Mouse (Mus musculus): Measurements from ENCODE around the gene Fgd2. TPM values are rescaled to one million over a fixed set of nuclear protein-coding genes. Genes with fewer than 3 reads are reported as not detected.

Gene Fgd2
- total RNA-seq, 2 experiments from 2014 or later, result 5.4 to 7.4 TPM

DNA sequence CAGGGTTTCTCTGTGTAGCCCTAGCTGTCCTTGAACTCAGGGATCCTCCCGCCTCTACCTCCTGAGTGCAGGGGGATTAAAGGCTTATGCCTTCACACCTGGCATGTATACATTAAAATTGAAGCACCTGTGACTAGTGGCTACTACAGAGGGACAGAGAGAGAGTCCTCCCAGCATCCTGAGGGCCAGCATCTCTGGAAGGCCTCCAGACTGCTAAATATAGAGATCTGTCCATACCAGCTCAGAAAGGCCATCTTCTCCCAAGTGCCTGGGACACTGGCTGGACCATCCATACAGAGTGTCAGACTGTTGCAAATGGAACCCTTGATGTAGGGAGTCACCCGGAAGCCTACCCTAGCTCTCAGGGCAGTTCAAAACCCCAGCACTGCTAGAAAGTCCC, 63.3 kb downstream of the Fgd2 start:
- H3K4me3 ChIP-seq, result no peak overlapping the region
- no peak for DNase-seq (ENCODE audit: extremely low spot score in 1 of 2, low spot score in 2 of 2)
- TF ChIP-seq CTCF (IDR thresholded peaks at IDR 0.05), result no peak
- intact Hi-C loops (cut with DNase I), result no loop called here
- no peak overlapping the region for H3K27ac ChIP-seq

DNA sequence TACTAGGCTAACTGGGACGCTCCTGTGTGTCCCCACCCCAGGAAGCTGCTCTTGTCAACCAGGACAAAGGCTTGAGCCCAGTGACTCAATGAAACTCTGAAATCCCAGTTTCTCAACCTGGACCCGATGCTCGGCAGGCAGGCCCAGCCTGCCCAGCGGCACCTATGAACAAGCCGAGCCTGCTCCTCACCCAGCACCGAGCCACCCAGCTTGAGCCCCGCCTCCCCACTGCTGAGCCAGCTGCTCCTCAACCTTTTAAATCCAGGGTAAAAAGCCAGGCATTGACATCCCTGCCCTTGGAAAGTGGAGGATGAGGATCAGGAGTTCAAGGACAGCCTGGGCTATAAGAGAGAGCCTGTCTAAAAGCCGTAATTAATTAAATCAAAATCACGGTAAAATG, 64.6 kb downstream of the Fgd2 start:
- DNase-seq (ENCODE audit: extremely low spot score in 1 of 2, low spot score in 2 of 2), result no peak
- intact Hi-C loops (cut with DNase I), result no loop called here
- Histone ChIP-seq H3K4me3 (no peak overlapping the region), H3K27ac (no peak overlapping the region)
- no peak for TF ChIP-seq CTCF (IDR thresholded peaks at IDR 0.05)

DNA sequence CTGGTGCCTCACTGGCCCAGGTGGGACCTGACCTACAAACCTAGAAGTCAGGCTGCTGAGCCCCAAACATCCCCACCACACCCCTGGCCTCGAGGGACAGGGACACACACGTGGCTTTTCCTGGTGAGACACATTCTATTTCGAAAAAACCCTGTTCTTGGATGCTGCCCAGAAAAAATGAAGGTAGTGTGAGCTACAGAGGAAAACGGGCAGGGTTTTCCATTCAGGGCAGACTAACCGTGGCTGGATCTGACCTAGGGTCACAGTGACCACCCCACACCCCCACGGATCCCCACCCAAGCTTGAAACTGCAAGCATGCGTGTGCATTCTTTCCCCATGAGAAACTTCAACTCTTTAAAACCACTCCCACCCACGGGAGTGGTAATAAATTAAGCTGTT, 67.5 kb downstream of the Fgd2 start:
- intact Hi-C loops (cut with DNase I), result no loop called here
- TF ChIP-seq CTCF (IDR thresholded peaks at IDR 0.05), result no peak
- H3K4me3 ChIP-seq, result no peak overlapping the region
- DNase-seq (ENCODE audit: extremely low spot score in 1 of 2, low spot score in 2 of 2), result no peak
- H3K27ac ChIP-seq, result no peak overlapping the region

DNA sequence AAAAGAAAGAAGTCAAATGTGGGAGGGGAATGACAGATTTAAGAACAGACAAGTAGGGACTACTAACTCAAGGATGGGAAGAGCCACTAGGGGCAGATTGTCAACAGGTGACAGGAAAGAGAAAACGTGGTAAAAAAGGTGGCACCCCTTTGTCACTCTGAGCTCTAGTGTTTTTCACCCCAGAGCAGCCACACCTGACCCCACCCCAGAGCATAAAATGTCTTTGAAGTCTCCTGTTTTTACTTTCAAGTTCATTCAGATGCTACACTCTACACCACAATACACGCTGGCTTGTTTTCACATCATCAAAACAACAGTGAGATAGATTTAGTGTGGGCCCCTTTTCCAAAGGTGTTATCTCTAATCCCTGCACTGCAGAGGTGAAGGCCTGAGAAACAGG, 68.1 kb downstream of the Fgd2 start:
- H3K4me3 ChIP-seq, result no peak overlapping the region
- intact Hi-C loops (cut with DNase I), result no loop called here
- no peak for DNase-seq (ENCODE audit: extremely low spot score in 1 of 2, low spot score in 2 of 2)
- H3K27ac ChIP-seq, result no peak overlapping the region
- no peak for TF ChIP-seq CTCF (IDR thresholded peaks at IDR 0.05)

Other genes with a start within 250 kb of the Fgd2 start
- gene Rab44, start 246.8 kb upstream of the Fgd2 start, total RNA-seq (2021), result under 1 TPM in 1 of 2 experiments, not detected in 1; 0.32 TPM
- 100 to 1,000 TPM; 141 to 148 TPM for gene Cpne5, start 122.7 kb upstream of the Fgd2 start, total RNA-seq (2021)
- gene Ppil1, start 96.7 kb upstream of the Fgd2 start, total RNA-seq (2021), result 10 to 100 TPM; 19.8 to 20.0 TPM
- 10 to 100 TPM; 78.9 to 85.0 TPM for gene BC004004, start 92.1 kb upstream of the Fgd2 start, total RNA-seq (2021)
- gene Pi16, start 43.2 kb upstream of the Fgd2 start, total RNA-seq (2021), result 1 to 10 TPM; 1.2 to 1.4 TPM
- gene Mtch1, start 13.0 kb upstream of the Fgd2 start, total RNA-seq (2021), result 100 to 1,000 TPM; 537 to 552 TPM
- gene Pim1, start 129.8 kb downstream of the Fgd2 start, total RNA-seq (2021), result 10 to 100 TPM in 1 of 2 experiments, 1 to 10 TPM in 1; 9.2 to 13.6 TPM
- gene Gm17657, start 188.7 kb downstream of the Fgd2 start, total RNA-seq (2021), result not detected
- gene Tbc1d22b, start 188.9 kb downstream of the Fgd2 start, total RNA-seq (2021), result 10 to 100 TPM; 39.7 to 40.8 TPM
- gene Tmem217, start 191.5 kb downstream of the Fgd2 start, total RNA-seq (2021), result not detected